In the genomic region with DNA sequence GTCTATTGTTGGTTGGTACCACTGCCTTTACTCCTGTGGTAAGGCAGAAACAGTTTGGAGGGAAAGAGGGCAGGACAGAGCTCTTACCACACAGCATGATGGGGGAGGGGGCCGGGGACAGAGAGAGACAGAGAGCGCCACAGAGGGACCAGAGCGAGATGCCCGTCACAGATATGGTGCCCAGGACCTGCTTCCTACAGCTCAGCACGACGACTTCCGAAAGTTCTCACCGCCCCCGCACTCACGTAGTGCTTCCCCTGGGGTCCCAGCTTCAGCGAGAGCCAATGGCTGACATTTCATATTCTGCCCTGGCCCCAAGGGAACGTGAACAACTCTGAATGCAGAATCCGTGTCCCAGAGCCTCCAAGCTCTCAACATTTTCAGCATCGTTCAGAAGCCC, we compare ENCODE assay signal across 9 mouse cellular contexts.
DNase-seq lines count a peak whose midpoint lies in the region; ATAC-seq and TF ChIP-seq lines count a peak whose summit lies in the region.
"Had no signal": no experiment of that assay in that cellular context is flagged by ENCODE, and none has a peak within 500 bp of the region (broad histone marks: within the 10 kb centered on the region; RNA-seq: fewer than 3 reads in every experiment).

No protein-coding gene starts in this region.

- H3K4me3 ChIP-seq in heart, postnatal 0 days (ENCODE audit: low read depth, low read length): peak overlapping the region; percentile 2; the same call in 1 of the 2 replicates
- H3K4me3 ChIP-seq in midbrain, embryonic 10.5 days: peak overlapping the region; percentile 28; the same call in 1 of the 2 replicates
- H3K4me3 ChIP-seq: liver, embryonic 15.5 days had no signal

- 23% methylated on average over 14 of the region's 14 CpGs for WGBS in heart, postnatal 0 days
- WGBS in midbrain, embryonic 10.5 days: 34% methylated on average over 14 of the region's 14 CpGs

- peaks cover 9% of the 10 kb centered on the region for H3K4me1 ChIP-seq in heart, postnatal 0 days (ENCODE audit: control insufficient read depth, insufficient read depth)
- peaks cover 9% of the 10 kb centered on the region; the same call in 1 of the 2 replicates for H3K4me1 ChIP-seq in midbrain, embryonic 10.5 days
- H3K4me1 ChIP-seq: liver, embryonic 15.5 days had no signal

- H3K9me3 ChIP-seq in heart, postnatal 0 days (replicated peaks; ENCODE audit: control insufficient read depth, low read length): no peaks in the 10 kb centered on the region
- no peaks in the 10 kb centered on the region for H3K9me3 ChIP-seq in midbrain, embryonic 10.5 days (replicated peaks)
- H3K9me3 ChIP-seq: liver, embryonic 15.5 days had no signal

- TF ChIP-seq EP300 in heart, postnatal 0 days (IDR thresholded peaks at IDR 0.05; ENCODE audit: low read depth): no peak

- ATAC-seq in heart, postnatal 0 days (ENCODE audit: insufficient read depth, low read depth): 0 out of 2 replicates have a peak, but pooled peaks have one; percentile 27

- intact Hi-C loops in left cerebral cortex, postnatal 25 days (cut with DNase I): no loop called here

- H3K36me3 ChIP-seq in heart, postnatal 0 days (replicated peaks; ENCODE audit: control insufficient read depth, insufficient read depth, low read length): no peaks in the 10 kb centered on the region
- H3K36me3 ChIP-seq in midbrain, embryonic 10.5 days: no peaks in the 10 kb centered on the region
- H3K36me3 ChIP-seq: liver, embryonic 15.5 days had no signal

- no peaks in the 10 kb centered on the region for H3K27me3 ChIP-seq in heart, postnatal 0 days (ENCODE audit: control insufficient read depth, insufficient read depth, low read length)
- H3K27me3 ChIP-seq in midbrain, embryonic 10.5 days (ENCODE audit: low read depth, poor library complexity, severe bottlenecking): 0 out of 2 replicates have a peak, but pooled peaks cover 3% of the 10 kb centered on the region
- H3K27me3 ChIP-seq: liver, embryonic 15.5 days had no signal

- DNase-seq in embryo, embryonic 10 days (ENCODE audit: low spot score): peak; percentile 21
- DNase-seq in embryo, embryonic 9.5 days (ENCODE audit: extremely low spot score): no peak
- DNase-seq in A20 (ENCODE audit: low read depth, low spot score): peak; percentile 32
- no peak for DNase-seq in heart, postnatal 0 days (ENCODE audit: low spot score)
- DNase-seq in midbrain, embryonic 10.5 days (ENCODE audit: low spot score): no peak
- DNase-seq in left cerebral cortex, postnatal 25 days (ENCODE audit: low spot score in 2 of 2): no peak
- DNase-seq in left cerebral cortex, adult 9 months (ENCODE audit: low spot score in 2 of 2): no peak
- DNase-seq in kidney, adult 18-20 months: no peak

- H3K27ac ChIP-seq in heart, postnatal 0 days (ENCODE audit: low read depth): no peak overlapping the region
- peak overlapping the region; percentile 34; the same call in 1 of the 2 replicates for H3K27ac ChIP-seq in midbrain, embryonic 10.5 days (replicated peaks)
- H3K27ac ChIP-seq: liver, embryonic 15.5 days had no signal

- H3K9ac ChIP-seq in heart, postnatal 0 days (replicated peaks; ENCODE audit: low read depth, low read length): no peak overlapping the region
- H3K9ac ChIP-seq: liver, embryonic 15.5 days had no signal

- no peak for TF ChIP-seq CTCF in heart, postnatal 0 days (IDR thresholded peaks at IDR 0.05; ENCODE audit: low read depth)

- peak overlapping the region; percentile 55 for H3K4me2 ChIP-seq in heart, postnatal 0 days (ENCODE audit: low read depth, low read length)
- H3K4me2 ChIP-seq: liver, embryonic 15.5 days had no signal

Comparison
In these comparisons a context has a peak if more than half of its experiments do, and no peak if none do; other contexts are left out.
1. DNase-seq: peak in embryo, embryonic 10 days (single experiment) and A20 (single experiment); none in embryo, embryonic 9.5 days (single experiment), heart, postnatal 0 days (single experiment), midbrain, embryonic 10.5 days (single experiment), left cerebral cortex, postnatal 25 days (0 of 2), left cerebral cortex, adult 9 months (0 of 2) and kidney, adult 18-20 months (single experiment).